ENCODE assay signal across 9 mouse cellular contexts in the genomic region with DNA sequence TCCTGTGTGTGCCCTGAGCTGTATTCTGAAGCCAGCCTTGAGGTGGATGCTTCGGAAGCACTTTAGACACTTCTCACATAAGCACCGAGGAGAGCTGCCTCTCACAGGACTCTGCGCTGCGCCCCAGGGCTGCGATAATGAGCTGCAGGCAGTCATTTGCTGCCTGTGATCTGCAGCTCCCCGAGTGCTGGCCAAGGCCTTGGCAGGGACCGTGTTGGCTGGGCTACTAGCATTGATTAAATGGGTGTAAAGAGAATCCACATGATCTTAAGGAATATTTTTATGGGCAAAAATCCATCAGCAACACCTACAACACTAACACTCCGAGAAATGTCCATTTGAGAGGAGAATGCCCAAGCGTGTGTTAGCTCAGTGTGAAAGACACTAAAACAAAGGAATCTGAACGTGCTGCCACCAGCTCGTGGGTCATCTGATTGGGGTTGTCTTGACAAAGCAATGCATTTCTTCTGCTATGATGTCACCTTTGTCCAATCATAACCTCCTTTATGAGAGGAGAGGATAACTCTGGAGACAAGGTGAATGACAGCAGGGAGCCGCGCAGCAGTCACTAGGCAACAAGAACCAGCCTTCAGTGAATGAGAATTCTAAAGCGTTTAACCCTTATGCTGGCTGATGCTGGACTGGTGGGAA. TPM values are rescaled to one million over a fixed set of nuclear protein-coding genes. Genes with fewer than 3 reads are reported as not detected.
DNase-seq lines count a peak whose midpoint lies in the region; ATAC-seq lines count a peak whose summit lies in the region.
"Had no signal": no experiment of that assay in that cellular context is flagged by ENCODE, and none has a peak within 500 bp of the region (broad histone marks: within the 10 kb centered on the region; RNA-seq: fewer than 3 reads in every experiment).

No protein-coding gene starts in this region.

- H3K9ac ChIP-seq in heart, embryonic 11.5 days (ENCODE audit: low read depth, low read length): no peak overlapping the region

- DNase-seq in R1 (ENCODE audit: low read depth, low spot score): peak; percentile 77
- DNase-seq in cerebellum, adult 9-11 months: peak; percentile 75
- peak; percentile 54 to 56 for DNase-seq in frontal cortex, postnatal 10 days (ENCODE audit: low spot score in 2 of 2)
- DNase-seq in left cerebral cortex, postnatal 10 days (ENCODE audit: extremely low spot score in 1 of 2, low spot score in 2 of 2): peak; percentile 56
- peak; percentile 92 for DNase-seq in retina, postnatal 1 day
- no peak for DNase-seq in kidney, adult 8-10 months
- no peak for DNase-seq in thymus, postnatal 36 days

- H3K27ac ChIP-seq in heart, embryonic 11.5 days (ENCODE audit: low read depth, low read length): no peak overlapping the region
- H3K27ac ChIP-seq: macrophage had no signal

- H3K27me3 ChIP-seq in heart, embryonic 11.5 days (ENCODE audit: control insufficient read depth, insufficient read depth, low read length): no peaks in the 10 kb centered on the region

- intact Hi-C loops in left cerebral cortex, postnatal 10 days (cut with DNase I): loop anchor here (5.0 kb wide), 1 partner anchor 52 kb away; a partner anchor contains a TSS

- no peaks in the 10 kb centered on the region for H3K9me3 ChIP-seq in heart, embryonic 11.5 days (replicated peaks; ENCODE audit: control insufficient read depth, low read length)

- no peak for ATAC-seq in heart, embryonic 11.5 days (replicated peaks; ENCODE audit: insufficient number of reproducible peaks, low FRiP score, low TSS enrichment)

- H3K4me2 ChIP-seq in heart, embryonic 11.5 days: no peak overlapping the region

- H3K4me1 ChIP-seq in heart, embryonic 11.5 days (ENCODE audit: control insufficient read depth, insufficient read depth, low read length): no peaks in the 10 kb centered on the region

- 0 out of 2 replicates have a peak, but pooled peaks cover 2% of the 10 kb centered on the region for H3K36me3 ChIP-seq in heart, embryonic 11.5 days (ENCODE audit: control insufficient read depth, insufficient read depth, low read length)

- WGBS in heart, embryonic 11.5 days (ENCODE audit: insufficient replicate concordance): 60% methylated on average over 14 of the region's 14 CpGs

- H3K4me3 ChIP-seq in heart, embryonic 11.5 days (ENCODE audit: low read depth, low read length): no peak overlapping the region

RNA-seq across cellular contexts. Expression of a gene that starts 35.7 kb away (rescaled TPM):
- total RNA-seq in left cerebral cortex, postnatal 10 days (2021): 10 to 100 TPM; 66.4 to 69.0 TPM
- 15.9 and 16.8 TPM in 2 replicates for polyA plus RNA-seq in heart, embryonic 11.5 days (2014; fragmentation: Nextera tagmentation; extraction: Ambion mirVana)

RNA-seq across cellular contexts. Expression of a gene that starts 53.7 kb away (rescaled TPM):
- 10 to 100 TPM in 1 of 2 experiments, 1 to 10 TPM in 1; 9.0 to 11.0 TPM for total RNA-seq in left cerebral cortex, postnatal 10 days (2021)
- polyA plus RNA-seq in heart, embryonic 11.5 days (2014; fragmentation: Nextera tagmentation; extraction: Ambion mirVana): 7.4 and 8.0 TPM in 2 replicates

Comparison
In these comparisons a context has a peak if more than half of its experiments do, and no peak if none do; other contexts are left out.
1. DNase-seq: peak in R1 (single experiment), cerebellum, adult 9-11 months (single experiment), frontal cortex, postnatal 10 days (2 of 2), left cerebral cortex, postnatal 10 days (2 of 2) and retina, postnatal 1 day (single experiment); none in kidney, adult 8-10 months (0 of 2) and thymus, postnatal 36 days (0 of 2).